Mouse (Mus musculus) kidney, adult 18-20 months (tissue): ENCODE measurements around the gene Gcnt1.

Source experiments
- DNase-seq: peaks from one replicate; pipeline ENCODE4 v3.0.0; 2021

Gcnt1 gene

DNA sequence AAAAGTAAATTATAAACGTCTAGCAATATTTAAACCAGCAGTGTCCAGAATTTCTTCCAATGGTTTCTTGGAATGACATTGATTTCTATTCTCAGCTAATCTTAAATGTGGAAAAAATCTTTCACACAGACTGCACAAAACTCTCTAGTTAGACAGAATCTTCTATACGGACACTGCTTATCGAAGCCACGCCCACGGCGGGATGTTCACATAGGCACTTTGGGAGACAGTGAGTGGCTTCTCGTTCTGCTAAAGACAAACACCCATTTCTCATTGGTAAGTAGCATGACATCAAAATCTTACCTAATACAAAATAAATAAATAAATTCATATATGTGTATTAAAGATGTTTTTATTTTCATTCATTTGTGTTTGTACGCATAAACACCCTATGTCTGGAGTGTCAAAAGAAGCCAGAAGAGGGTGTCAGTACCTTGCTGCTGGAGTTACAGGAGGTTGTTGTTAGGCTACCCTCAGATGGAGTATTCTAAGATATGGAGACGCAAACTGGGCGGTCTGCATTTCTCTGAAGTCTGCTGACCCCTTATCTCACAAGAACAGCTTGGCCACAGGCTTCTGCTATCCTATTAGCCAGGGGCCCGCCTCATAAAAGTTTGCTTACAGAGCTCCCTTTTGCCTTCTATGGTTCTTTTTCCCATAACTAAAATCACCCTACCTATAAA, 49.5 kb downstream of the Gcnt1 start:
- DNase-seq = no peak

DNA sequence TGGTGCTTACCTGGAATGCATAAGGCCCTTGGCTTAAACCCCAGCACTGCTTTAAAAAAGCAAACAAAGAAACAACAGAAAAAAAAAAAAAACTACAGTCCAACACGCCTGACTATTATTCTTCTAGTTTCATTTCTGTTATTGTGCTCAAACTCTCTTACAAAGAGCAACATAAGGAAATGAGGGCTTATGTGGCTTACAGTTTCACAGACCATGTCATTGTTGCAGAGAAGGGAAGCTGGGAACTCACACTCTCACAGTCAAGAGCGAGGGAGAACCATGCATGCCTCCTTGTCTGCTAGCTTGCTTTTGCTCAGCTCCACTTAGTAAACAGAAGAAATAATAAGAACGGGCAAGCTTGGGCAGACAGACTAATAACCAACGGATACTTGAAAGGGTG, 52.9 kb downstream of the Gcnt1 start:
- DNase-seq = no peak

DNA sequence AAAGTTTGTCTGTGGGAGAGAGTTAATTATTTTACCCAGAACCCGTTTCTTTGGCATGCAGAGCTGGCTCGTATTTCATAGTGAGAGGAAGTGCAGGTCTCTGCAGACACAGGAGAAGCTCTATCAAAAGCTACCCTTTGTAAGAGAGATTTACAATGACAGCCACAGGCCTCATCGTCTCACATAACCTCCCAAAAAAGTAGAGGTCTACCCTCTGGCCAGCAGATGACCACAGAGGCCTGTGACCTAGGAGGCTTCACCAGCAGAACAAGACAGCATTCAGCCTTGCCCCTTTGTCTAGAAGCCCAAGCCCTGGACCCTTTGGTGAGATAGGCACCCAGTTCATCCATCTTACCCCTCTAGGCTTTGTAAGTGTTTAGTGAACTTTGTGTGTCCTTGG, 53.9 kb downstream of the Gcnt1 start:
- DNase-seq = no peak

DNA sequence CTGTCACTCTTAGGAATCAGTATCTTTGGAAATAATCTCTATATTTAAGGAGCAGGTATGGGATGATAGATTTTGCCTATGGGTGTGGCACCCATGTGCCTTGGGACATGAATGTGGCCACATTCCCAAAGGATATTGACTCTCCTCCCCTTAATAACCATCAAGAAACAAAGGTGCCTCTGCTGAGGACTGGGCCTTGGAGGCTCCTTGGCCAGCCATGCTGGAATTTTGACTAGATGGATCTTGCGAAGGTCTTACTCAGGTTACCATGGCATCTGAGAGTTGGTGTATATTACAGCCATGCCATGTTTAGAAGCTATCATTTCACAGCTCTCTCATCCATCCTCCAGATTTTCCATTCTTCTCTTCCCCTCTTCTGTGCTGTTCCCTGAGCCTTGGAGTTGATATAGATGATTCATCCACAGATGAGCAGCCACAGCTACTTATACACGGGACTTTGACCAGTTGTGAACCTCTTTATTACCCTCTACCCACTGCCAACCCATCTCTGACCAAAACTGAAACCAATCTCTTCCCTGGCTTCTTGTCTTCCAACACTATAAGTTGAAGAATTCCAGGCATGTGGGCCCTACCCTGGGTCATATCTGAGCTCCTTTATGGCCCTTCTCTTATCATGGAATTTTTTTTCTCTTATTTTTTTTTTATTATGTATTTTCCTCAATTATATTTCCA, 56.2 kb downstream of the Gcnt1 start:
- DNase-seq = no peak

DNA sequence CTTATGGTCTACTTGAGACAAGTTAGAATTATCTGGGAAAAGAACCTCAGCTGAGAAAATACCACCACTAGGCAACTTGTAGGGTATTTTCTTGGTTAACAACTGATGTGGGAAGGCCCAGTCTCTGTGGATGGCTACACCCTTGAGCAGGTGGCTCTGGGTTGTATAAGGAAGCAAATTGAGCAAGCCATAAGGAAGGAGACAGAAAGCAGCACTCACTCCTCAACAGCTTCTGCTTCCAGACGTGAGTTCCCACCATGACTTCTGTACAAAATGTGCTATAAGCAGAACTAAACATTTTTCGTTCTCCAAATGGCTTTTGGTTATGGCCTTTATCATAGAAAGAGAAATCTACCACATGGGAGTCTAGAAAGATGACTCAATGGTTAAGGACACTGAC, 58.2 kb downstream of the Gcnt1 start:
- no peak for DNase-seq

DNA sequence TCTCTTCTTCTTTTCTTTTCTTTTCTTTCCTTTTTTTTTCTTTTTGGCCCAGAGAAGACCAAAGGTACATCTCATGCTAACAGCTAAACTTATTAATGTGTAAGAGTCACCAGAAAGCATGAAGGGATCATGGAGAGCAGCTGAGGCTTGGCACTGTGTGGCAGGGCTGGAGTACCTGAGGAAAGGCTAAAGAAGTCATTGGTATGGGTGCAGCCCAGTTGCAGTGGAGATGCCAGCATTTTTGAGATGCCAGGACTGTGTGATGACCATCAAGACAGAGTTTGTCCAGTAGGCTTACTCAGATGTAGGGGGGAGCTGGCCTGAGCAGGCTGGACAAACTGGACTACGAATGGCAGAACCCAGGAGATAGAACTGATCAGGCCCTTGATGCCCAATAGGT, 58.9 kb downstream of the Gcnt1 start:
- DNase-seq = no peak

DNA sequence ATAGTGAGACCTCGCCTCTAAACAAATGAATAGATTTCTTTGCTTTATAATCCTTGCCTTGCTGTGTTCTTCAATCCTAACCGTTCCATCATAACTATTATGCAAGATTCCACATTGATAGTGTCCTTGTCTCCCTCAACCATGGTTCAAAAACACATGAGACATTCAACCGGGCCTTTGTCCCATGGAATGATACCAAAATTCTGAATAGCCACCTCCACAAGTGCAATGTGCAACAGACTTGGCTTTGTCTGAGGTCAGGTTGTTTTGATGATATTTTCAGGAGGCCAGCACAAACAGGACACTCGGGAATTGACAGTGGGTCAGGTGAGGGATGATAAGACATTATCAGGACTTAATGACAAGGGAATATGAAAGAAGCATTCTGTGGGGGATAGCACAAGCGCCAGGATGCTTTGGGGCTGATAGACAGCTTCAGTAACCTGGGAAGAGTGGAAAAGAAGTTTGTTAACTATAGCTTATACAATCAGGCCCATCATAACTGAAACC, 59.9 kb downstream of the Gcnt1 start:
- DNase-seq = no peak

DNA sequence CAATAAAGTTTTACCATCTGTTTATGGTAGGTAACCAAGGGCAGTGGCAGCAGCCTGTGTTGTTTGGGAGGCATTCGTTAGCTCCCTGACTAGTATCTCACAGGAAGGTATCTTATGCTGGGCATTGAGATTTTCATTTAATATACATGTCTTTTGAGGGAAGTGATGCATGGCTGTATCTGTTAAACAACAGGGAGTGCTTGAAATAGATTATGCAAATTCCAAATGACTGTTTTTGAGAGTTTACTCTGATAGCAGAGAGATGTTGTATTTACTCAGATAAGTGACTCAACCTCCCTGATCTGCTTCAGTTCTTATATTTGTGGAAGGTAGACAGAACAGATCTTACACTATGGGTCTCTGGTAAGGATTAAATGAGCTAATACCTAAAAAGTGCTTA, 61.1 kb downstream of the Gcnt1 start:
- no peak for DNase-seq

DNA sequence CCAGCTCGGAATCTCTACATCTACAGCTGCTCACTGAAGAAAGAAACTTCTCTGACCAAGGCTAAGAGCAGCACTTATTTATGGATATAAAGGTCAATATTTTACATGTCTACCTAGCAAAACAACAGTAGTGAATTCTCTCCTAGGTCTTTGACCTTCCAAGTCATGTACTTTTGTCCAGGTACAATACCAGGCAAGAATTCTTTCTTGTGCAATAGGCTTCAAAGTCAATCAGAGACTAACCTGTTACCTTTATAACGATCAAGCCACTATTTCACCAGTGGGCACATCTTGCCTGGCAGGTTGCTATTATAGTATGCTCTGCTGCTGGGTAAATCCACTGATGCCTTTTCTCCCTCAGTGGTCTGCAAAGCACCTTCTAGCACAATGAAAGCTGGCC, 61.6 kb downstream of the Gcnt1 start:
- no peak for DNase-seq

DNA sequence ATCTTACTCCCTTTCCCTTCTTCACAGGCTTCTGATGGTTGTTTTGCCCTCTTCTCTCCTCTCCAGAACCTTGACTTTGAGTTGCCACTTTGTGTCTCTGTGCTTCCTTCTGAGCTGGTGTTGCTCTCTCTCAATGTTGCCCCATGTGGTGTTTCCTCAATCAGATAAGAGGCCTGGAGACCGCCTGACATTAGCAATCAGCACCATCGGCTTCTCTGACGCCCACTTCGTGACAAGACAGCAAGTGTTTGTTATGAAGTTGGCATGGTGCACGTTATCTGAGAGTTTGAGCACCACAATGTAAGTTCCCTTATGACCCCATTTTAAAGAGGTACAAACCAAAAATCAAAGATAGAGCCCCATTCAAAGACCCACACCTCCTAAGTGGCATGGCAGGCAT, 76.6 kb downstream of the Gcnt1 start:
- DNase-seq = no peak

DNA sequence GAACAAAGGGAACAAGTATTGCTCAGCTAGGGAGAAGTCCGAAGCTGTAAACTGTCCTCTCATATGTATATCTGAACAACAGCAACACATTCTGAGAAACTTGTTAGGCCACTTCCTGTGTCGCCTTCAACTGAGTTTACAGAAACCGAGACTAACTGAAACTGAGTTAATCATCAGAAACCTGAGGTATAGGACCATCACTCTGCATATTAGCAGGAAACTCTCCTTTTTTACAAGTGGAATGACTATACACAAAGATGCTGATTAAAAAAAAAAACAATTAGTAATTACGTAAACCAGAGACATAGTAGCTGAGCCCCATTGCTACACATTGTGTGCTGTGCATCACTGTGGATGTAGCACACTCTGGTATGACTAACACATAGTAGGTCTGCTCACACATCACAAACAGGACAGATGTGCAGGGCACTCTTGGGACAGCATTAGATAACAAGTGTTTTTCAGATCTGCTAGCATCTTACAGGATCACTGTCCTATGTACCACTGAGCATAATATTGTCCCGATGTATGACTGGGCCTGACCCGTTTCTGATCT, 77.4 kb downstream of the Gcnt1 start:
- DNase-seq = no peak

DNA sequence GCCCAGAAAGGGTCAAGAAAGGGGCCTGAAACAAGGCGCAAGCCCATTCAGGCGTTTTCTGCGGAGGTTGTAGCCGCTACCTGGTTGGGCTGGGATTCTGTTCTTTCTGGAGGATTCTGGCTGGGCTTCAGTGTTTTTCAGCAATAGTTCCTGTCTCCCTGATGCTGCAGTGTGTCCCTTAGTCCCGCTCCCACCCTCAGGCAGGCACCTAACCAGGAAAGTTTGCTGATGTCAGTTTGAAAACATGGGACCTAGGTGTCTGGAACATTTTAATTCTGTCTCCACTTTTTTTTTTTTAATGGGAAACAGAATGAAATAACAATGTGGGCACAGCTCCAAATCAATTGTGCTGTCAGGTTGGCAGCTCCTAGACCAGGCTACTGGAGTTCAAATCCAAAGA, 78.5 kb downstream of the Gcnt1 start:
- DNase-seq = peak; percentile 32

DNA sequence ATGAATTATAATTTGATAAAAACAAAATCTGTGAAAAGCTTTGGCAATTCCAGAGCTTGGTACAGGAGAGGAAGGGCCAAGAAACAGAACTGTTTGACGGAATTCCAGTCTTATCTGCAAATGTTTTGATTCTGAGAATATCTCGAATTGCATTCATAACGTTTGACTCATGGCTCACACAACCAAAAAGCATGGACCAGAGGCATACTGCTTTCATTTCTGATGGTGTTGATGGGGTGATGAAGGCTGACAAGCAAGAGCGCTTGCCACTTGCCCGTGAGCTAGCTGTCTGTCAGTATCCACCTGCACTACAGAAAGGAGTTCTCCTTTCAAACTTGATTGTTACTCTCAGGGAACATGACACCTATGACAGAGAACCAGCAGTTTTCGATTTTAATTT, 83.1 kb downstream of the Gcnt1 start:
- DNase-seq = no peak

DNA sequence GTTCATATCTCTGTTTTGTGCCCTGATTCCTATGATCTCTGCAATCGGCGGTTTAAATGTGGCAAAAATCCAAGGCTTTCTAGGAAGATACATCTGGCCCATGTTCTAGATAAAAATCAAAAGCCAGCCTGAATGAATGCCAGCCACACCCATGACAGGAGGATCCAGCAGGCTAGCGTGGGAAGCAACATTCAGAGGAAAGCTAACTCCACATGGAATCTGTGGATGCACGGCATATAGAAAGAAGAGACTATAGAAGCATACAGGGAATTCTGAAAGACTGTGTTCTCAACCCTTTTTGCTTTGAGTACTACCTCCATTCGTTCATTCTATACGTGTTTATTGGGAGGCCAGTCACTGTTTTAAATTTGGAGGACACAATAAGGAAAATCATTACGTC, 86.6 kb downstream of the Gcnt1 start:
- DNase-seq = no peak

DNA sequence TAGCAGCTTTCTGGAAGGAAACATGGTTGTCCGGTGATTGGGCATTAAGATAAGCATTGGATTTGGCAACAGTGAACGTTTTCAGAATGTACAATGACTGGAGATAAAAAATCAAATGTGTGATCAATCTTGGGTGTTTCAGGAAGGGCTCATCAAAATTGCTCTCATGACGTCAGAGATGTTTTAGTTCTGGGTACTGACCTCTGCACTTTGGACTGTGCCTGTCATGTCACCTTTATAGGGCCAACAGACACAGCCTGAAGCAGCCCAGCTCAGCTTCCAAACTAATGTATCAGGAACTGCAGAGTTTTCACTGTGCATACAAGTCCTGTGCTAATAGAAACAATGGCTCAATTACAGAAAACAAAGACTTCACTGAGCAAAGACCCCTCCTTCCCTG, 89.3 kb downstream of the Gcnt1 start:
- DNase-seq = no peak

DNA sequence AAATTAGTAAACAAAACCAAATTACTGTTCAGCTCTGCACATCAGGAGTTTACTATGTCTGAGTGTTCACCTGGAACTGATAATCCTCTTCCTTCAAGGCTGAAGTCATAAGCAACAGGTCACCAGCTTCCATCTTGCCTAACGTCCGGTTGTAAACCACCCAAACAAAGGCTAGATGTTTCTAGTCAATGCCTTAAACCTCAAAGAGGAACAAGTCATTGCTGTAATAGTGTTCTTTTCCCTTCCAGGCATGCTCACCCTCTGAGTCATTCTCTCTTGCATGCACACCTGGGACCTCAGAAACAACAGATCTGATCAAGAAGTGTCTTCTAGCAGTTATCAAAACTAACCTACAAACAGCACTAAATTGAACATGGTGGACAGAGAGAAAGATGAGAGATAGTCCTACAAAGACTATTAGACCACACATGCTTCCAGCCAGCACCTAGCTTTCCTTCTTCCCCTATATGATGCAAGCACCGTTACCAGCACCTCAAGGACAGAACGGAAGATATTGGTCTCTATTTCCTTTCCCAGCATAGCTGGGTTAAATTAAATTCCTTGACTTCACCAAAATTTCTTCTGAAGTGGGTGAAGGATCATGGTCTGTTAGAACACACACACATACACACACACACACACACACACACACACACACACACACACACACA, 94.1 kb downstream of the Gcnt1 start:
- DNase-seq = no peak
